Mouse (Mus musculus) kidney, adult 2 months (tissue): ENCODE data around the gene Nova2.

ENCODE experiments used
- CTCF ChIP-seq: fragments of 200-500 bp; conservative IDR thresholded peaks from 2 replicates; pipeline ENCODE4 v1.5.1; 2011; ENCODE audit warnings: low read depth, mild to moderate bottlenecking, control low read depth, low read length, moderate library complexity, mixed read lengths; ENCODE audit not compliant: insufficient read depth, insufficient read length
- POLR2A ChIP-seq: fragments of 200-500 bp; IDR thresholded peaks from one replicate; pipeline ENCODE4 v1.6.1; 2011; ENCODE audit warnings: low read depth, low read length, control low read depth

GRCm38 (mm10) chr7:19000421-19000820 is 74.7 kb downstream of the Nova2 start:
- TF ChIP-seq CTCF: no peak
- no peak for TF ChIP-seq POLR2A
